Mouse (Mus musculus): ENCODE results near the gene Sptssa.

The Sptssa gene

DNA sequence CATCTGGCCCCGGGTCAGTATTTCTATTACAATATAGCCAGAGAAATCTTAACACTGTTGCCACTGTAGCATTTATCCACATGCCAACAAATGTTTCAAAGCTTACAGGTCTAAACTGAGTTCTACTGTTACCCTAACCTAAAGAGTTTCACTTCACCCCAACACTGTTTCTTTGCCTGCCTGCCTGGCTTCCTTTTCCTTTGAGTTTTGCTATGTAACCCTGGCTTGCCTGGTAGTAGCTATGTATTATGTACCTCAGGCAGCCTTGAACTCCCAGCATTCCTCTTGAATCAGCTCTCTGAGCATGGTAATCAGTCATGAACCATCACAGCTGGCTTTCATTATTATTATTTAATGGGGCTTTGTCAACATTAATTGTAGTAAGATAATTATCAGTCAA lies 1.6 kb downstream of the Sptssa start:
- DNase-seq = no peak

DNA sequence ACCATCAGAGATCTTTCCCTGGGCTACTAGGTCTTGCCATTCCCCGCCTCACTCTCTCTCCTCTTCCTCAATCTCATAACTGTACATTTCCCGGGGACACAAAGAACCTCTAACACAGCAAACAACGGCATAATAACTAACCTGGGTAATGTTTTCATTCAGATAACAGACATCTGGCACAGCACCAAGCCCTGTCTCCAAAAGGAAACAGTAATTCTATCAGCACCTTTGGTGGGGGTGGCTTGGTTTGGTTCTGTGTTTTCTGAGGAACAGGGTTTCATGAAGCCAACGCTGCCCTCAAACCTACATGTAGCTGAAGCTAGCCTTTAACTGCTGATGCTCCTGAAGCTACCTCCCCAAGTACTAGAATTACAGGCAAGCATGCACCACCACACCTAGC lies 2.2 kb downstream of the Sptssa start:
- no peak for DNase-seq

DNA sequence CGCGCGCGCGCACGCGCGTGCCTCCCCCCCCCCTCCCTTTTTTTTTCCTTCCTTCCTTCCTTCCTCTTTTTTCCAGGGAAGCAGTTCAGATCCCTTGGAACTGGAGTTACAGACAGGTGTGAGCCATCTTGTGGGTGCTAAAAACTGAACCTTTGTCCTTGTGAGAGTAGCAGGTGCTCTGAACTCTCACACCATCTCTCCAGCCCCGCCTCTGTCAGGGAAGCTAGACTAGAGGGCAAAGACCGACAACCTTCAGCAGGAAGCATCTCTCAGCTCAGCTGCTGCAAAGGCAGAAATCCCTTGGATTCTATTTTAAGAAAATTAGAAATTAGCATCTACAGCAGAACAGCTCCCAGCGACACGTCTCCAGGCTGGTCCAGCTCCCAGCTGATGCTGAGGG lies 4.0 kb downstream of the Sptssa start:
- DNase-seq = no peak

DNA sequence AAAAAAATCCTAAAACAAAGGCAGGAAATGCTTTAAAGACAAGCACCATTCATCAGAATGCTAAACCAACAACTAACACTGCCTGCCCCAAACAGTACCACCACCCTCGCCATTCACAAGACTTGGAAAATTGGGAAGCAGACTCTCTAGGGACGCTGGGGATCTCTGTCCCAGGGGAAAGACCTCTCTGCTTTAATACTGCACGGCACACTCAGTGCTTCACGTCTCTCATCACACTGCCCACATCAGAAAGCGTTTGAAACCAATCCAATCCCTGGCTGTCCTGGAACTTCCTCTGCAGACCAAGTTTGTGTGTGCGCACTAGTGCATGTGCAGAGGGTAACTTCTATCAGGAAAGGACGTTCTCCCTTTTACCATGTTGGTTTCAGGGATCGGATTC lies 4.6 kb downstream of the Sptssa start:
- DNase-seq = no peak

DNA sequence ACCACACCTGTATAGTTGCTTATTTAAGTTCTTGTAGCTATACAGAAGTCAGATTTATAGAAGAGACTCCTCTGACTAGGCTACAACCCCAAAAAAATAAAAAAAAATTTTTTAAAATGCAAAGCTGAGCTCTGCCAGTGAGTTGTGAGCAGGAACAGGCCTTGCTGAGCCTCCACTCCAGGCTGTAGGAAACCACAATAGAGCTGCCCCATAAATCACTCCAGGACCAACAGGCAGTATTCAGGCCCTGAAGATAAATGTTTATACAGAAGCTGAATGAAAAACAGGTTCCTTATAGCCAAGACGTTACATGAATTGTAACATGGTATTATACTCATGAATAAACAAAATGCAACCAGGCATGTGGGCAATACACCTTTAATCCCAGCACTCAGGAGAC lies 5.2 kb downstream of the Sptssa start:
- no peak for DNase-seq

DNA sequence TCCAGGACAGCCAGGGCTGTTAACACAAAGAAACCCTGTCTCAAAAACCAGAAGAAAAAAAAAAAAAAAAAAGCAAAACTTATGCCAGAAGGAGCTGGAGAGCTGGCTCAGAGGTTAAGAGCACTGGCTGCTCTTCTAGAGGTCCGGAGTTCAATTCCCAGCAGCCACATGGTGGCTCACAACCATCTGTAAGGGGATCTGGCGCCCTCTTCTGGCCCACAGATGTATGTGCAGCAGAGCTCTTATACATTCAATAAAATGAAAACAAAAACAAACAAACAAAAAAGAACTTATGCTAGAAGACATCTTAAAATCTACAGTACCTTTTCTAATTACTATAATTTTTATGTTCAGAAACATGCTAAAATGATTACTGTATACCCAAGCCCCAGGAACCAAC lies 11.4 kb downstream of the Sptssa start:
- DNase-seq = no peak

DNA sequence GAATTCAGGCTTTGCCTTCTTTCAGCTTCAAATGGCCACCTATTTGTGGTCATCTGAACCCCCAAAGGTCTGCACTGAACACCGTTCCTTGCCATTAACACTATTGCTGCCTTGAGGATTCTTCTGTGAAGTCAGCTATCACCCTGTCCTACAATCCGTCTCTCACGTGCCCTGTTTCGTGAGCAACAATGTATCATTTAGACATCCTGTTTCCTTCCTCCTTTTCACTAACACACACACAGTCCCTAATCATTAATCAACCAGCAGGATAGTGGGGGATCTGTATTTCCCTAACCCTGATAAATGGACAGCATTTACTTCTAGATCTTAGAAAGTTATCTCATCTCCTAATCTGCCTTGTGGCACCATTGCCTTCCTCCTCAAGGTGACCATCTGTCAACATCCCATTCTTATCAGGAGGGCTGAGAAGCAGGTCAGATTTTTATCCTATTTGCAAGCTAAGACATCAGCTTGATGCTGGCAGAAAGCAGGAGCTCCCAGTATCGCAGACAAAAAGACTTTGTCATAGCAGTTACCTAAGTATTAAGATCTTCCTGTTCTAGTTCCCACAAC lies 13.0 kb downstream of the Sptssa start:
- DNase-seq = no peak

DNA sequence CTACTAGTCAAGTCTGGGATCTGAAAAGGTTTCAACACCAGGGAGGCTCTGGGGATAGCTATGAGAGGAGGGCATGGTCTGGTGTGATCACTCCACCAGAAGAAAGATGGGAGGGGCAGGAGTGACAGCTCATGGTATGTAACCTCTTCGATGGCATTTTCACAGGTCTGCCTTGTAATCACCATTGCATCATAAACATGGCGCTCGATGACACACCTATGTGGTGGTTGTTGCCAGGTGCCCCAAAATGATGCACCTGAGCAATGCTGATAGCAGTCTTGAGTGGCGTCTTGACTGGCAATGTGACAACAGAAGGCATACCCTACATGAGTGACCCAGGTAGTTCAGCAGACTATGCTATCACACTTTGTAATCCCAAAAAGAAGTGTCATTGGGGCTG lies 15.0 kb downstream of the Sptssa start:
- DNase-seq = no peak

DNA sequence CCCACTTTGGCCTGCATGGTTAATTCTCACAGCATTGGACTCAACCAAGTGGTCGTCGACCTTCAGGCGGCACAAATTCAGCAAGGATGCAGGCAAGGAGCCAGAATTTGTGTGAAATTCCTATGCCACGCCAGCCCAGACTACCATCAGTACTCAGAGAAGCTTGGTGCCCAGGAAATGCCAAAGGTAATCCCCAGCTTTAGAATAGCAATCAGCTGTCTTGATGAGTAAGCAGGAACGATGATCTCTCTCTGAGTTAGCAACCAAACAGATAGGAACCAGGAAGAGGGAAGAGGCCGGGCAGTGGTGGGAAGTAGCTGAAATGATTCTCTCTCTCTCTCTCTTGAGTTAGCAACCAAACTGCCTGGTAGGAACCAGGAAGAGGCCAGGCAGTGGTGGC lies 16.1 kb downstream of the Sptssa start:
- no peak for DNase-seq

DNA sequence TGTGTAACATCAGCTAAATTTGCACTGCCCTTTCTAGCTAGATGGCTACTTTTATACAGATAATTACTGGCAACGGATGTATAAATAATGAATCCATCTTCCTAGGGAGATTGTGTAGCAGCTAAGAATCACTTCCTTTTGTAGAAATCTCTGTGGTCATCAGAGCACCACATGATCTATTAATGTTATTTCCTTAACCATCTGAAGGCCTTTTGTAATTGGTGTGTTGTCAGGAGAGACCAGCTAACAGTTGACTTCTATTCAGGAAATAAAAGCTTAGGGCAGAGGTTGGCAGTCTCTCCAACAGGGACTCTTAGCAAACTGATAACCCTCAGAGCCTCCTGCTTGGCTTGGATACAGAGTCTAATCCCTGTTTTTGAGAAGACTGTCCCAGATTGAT lies 19.3 kb downstream of the Sptssa start:
- DNase-seq = no peak

DNA sequence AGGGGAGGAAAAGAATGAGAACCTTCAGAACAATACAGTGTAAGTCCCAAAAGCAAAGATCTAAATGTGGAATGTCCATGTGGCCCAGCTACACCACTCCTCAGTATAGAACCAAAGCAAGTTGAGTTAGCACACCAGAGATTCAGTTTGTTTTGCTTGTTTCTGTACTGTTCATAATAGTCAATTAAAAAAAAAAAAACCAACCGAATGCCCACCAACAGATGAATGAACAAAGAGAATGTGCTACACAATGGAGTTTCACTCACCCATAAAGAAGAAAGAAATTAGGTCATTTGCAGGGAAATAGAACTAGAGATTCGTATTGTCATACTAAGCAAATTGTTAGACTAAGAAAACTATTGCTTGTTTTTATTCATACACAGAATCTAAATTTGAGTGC lies 24.2 kb downstream of the Sptssa start:
- no peak for DNase-seq

DNA sequence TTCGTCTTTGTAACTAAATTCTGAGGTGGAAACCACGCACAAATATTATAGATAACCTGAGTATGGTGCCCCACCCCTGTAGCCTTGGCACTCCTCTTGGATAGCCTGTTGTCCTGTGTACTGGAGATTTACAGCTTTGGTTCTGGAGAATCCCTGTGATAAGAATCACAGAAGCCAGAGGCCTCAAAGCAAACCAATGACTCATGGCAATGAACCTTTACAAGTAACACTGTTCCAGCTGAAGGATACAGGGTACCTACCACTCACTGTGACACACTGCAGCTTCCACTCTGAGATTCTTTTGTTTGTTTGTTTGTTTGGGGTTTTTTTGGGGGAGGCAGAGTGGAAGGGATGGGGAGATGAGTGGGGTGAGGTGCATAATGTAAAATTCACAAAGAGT lies 34.4 kb downstream of the Sptssa start:
- DNase-seq = no peak

DNA sequence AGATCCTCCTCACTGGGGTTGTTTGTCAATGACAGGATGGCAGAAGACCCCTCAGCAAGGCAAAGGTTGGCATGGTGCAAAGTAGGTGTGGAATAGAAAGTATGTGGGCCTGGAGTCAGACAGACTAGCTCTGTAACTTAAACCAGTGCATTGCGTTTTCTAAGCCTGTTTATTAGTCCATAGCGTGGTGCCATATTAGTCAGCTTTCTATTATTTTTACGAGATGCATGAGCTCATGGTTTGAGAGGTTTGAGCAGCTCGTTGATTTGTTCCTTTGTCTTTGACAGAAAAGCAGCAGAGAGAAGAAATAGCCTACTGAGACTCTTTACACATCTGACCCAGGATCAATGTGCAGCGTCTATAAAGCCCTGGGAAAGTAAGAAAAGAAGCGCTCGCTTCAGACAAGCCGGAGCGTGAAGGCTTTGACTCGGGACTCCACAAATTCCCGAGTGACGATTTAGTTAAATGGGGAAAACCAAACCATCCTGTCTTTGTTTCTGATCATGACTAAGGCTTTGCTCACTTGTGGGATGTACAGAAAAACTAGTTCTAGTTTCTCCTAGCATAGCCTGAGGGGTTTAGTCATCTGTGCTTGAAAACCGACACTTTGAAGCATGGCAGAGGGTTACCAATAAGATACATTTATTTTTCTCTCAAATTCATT lies 36.2 kb downstream of the Sptssa start:
- no peak for DNase-seq

DNA sequence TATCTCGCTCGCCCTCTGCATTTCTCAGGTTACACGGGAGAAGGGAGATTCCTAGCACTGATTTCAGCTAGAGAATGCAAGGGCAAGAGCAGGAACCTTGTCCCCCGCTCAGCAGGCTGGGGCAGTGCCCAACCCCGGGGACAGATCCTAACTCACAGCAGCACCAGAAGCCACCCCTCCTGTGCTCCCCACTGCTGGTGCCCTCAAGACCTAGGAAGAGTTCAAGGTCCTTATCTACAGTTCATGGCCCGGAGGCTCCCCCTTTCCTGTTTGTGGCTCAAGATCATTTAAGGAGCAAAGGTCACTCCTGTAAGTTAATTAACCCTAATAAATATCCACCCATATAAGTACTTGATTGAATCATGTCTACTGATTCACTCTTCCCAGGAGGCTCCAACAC lies 47.4 kb downstream of the Sptssa start:
- no peak for DNase-seq

DNA sequence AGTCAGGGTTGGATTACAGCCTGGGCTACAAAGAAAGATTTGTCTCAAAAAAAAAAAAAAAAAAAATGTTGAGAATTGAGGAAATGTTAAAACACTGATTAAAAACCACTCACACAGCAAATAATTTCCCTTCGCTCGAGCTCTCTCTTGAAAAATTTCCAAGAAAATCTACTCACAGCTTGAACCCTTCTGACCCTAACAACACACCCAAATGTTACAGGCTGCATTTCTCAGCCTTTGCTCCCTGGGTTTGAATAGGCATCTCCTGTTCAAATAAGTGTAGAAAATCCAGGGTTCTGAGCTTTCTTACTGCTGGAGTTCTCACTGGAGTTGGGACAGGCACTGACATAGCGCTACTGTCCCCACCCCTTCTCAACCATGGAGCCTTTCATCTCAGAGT lies 51.2 kb downstream of the Sptssa start:
- no peak for DNase-seq

DNA sequence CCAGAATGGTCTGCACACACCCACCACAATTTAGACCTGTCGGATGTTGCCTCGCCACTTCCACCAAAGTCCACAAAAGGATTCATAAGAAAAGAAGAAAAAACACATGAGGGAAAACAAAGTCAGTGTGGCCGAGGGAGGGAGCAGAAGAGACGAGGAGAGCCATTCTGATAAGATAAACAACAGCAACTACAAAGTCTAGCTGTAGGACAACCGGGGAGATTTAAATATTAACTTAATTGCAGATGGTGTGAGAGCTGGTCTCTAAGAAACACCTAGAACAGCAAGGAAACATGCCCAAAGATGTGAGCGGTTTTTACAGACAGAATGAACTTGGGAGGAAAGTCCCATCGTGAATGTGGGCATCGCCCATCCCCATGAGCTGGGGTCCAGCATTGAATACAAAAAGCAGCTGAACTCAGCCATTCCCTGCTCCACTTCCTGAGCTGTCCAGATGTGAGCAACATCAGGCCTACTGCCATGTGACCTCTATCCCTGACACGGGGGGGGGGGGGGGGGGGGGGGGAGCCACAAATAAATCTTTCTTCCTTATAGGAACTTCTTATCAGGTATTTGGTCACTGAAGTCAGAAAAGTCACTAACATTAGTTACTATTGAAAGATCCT lies 52.7 kb downstream of the Sptssa start:
- no peak for DNase-seq

DNA sequence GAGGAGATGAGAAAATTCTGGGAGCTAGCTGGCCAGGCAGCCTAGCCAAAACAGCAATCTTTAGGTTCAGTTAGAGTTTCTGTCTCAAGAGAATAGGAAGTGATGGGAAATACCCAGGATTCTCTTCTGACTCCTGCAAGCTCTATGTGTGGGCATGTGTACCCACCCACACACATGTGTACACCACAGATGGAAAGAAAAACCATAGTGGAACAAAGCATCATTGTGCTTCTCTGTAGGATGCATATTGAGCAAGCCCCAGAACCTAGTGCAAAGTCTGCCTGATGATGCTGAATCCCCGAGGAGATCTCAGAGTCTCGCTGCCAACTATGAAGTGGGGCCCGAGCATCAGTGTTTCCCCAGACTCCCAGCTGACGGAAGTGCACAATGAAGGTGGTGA lies 55.9 kb downstream of the Sptssa start:
- DNase-seq = no peak

DNA sequence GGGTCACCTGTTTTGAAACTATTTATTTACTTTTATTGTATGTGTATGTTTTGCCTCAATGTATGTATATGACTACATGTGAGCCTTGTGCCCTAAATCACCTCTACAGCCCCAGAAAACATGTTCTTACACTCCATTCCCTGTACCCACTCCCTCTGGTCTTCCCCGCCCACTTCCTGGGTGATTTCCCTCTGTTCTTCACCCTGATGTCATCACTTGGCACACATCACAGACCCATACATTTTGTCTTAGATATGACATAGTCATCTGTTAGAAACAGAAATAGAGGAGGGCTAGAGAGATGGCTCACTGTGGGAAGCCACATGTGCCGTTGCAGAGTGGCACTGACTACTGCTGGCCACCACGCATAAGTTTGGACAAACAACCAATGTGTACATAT lies 58.0 kb downstream of the Sptssa start:
- DNase-seq = no peak

DNA sequence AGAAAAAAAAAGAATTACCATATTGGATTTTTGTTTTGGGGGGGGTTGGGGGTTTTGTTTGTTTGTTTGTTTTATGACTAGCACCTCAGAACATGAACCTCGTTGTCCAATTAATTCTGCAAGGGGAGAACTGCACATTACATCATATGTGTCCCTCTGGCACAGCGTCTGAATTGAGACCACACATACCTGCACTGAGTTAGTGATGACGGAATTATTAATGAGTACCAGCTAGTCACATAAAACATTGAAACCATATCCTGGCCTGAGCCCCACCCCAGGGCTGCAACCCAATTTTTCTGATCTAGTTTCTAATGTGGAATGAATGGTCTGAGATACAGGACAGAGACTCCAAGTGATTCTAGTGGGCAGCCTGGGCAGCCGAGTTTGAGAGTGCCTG lies 59.7 kb downstream of the Sptssa start:
- no peak for DNase-seq

All from cerebellum, adult 9-11 months (tissue).